Mouse (Mus musculus) small intestine, adult 10 weeks (tissue): ENCODE data around the gene Kcnt2. TPM values are rescaled to one million over a fixed set of nuclear protein-coding genes. Genes with fewer than 3 reads are reported as not detected.

Source experiments
- polyA plus RNA-seq: library from polyadenylated mRNA; stranded (reverse); fragments of 350-450 nt; fragmentation: Illumina TruSeq; extraction: RNeasy Lipid Tissue Mini Kit (QIAGEN cat#74804); gene quantifications from one replicate; pipeline ENCODE4 v1.2.3, GENCODE M21; 2014; ENCODE audit warnings: low replicate concordance

Kcnt2 gene
- 1.2 TPM for polyA plus RNA-seq

DNA sequence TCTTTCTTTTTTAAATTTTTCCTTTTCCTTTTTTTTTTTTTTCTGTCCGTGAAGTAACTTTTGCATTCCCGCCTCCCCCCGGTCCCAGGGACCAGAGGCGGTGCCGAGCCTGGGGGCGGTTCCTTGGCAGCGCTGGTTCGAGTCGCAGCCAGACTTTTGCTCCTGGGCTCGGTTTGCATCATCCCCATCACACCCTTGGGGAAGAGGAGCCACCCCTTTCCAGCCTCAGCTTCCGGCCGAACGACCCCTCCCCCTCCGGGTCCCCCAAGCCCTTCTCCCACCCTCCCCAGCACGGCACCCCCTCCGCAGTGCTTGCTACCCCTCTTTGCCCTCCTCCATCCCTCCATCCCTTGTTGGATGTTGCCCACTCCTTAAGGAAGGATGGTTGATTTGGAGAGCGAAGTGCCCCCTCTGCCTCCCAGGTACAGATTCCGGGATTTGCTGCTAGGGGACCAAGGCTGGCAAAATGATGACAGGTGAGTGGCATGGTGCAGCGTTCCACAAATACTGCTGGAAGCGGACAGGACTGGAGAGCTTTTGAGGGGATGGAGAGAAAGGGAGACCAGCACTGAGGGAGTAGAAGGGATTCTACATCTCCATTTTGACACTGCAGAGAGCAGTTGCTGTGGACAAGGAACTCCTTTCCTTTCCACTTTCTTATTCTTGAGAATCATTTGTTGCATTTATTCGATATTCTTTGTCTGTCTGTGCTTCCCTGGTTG lies at the start of gene Kcnt2:
Kcnt2 (plus strand) TSS at position 283 of the 722 bp plus-strand sequence.

Other genes with a start within 250 kb of the Kcnt2 start
- gene Cfh, start 62.4 kb upstream of the Kcnt2 start, polyA plus RNA-seq, result 44.4 TPM